Mouse (Mus musculus): ENCODE measurements at regions not wholly inside any gene's neighbourhood (a gene's known extent, or its start where the extent isn't known, plus 50 kb on each side); places are given as distances from the start of the nearest gene placed in this dataset.

- DNase-seq, result no peak
Observed at GRCm38 (mm10) chr16:97686561-97686960, 75.6 kb upstream of the Tmprss2 start.

GRCm38 (mm10) chr16:97685603-97686285, 74.7 kb upstream of the Tmprss2 start:
- no peak for DNase-seq

- peak; percentile 23 for DNase-seq
Observed at GRCm38 (mm10) chr16:97681191-97681590, 70.2 kb upstream of the Tmprss2 start.

- DNase-seq, result no peak
Observed at GRCm38 (mm10) chr16:97679820-97680219, 68.8 kb upstream of the Tmprss2 start.

GRCm38 (mm10) chr16:97679252-97679651, 68.3 kb upstream of the Tmprss2 start:
- no peak for DNase-seq

- no peak for DNase-seq
Observed at GRCm38 (mm10) chr16:97677621-97678020, 66.6 kb upstream of the Tmprss2 start.

GRCm38 (mm10) chr16:97673576-97673975, 62.6 kb upstream of the Tmprss2 start:
- no peak for DNase-seq

- no peak for DNase-seq
Observed at GRCm38 (mm10) chr16:97670131-97671038, 59.4 kb upstream of the Tmprss2 start.

- no peak for DNase-seq
Observed at GRCm38 (mm10) chr16:97667536-97667935, 56.5 kb upstream of the Tmprss2 start.

GRCm38 (mm10) chr16:97665518-97665917, 54.5 kb upstream of the Tmprss2 start:
- no peak for DNase-seq
